Comparison of ENCODE assay signal across 21 mouse cellular contexts in genomic region chr5:86173778-86174177, GRCm38 (mm10). TPM values are rescaled to one million over a fixed set of nuclear protein-coding genes. Genes with fewer than 3 reads are reported as not detected.
DNase-seq lines count a peak whose midpoint lies in the region; ATAC-seq and TF ChIP-seq lines count a peak whose summit lies in the region.
"Had no signal": no experiment of that assay in that cellular context is flagged by ENCODE, and none has a peak within 500 bp of the region (broad histone marks: within the 10 kb centered on the region; RNA-seq: fewer than 3 reads in every experiment).

No protein-coding gene starts in this region.

- H3K36me3 ChIP-seq in forebrain, embryonic 16.5 days (ENCODE audit: control insufficient read depth, insufficient read depth) = no peaks in the 10 kb centered on the region
- no peaks in the 10 kb centered on the region for H3K36me3 ChIP-seq in forebrain, embryonic 11.5 days (ENCODE audit: control insufficient read depth, insufficient read depth, low read length)
- H3K36me3 ChIP-seq in liver, postnatal 0 days (replicated peaks; ENCODE audit: insufficient read depth, low read length) = no peaks in the 10 kb centered on the region
- H3K36me3 ChIP-seq in MEL (ENCODE audit: control insufficient read depth in 1 of 2, insufficient read depth in 2 of 2, low read length in 2 of 2) = peaks cover 0 to 8% of the 10 kb centered on the region in 2 experiments; a peak in 2 of 4 replicates
- H3K36me3 ChIP-seq in embryonic facial prominence, embryonic 10.5 days (replicated peaks) = peaks cover 8% of the 10 kb centered on the region
- H3K36me3 ChIP-seq in kidney, embryonic 14.5 days (ENCODE audit: control insufficient read depth, insufficient read depth, low read length) = no peaks in the 10 kb centered on the region

- no peak overlapping the region for H3K9ac ChIP-seq in forebrain, embryonic 16.5 days (replicated peaks; ENCODE audit: low read depth, low read length)
- H3K9ac ChIP-seq in forebrain, embryonic 11.5 days (ENCODE audit: low read length) = no peak overlapping the region
- H3K9ac ChIP-seq in liver, postnatal 0 days (replicated peaks) = no peak overlapping the region
- peak overlapping the region; percentile 75 for H3K9ac ChIP-seq in MEL (ENCODE audit: control insufficient read depth, low read depth, low read length, poor library complexity, severe bottlenecking)
- H3K9ac ChIP-seq in kidney, embryonic 14.5 days (ENCODE audit: low read depth, low read length) = no peak overlapping the region
- H3K9ac ChIP-seq: embryonic facial prominence, embryonic 13.5 days had no signal

- no peak overlapping the region for H3K4me3 ChIP-seq in forebrain, embryonic 16.5 days (replicated peaks; ENCODE audit: low read length)
- no peak overlapping the region for H3K4me3 ChIP-seq in forebrain, embryonic 11.5 days (ENCODE audit: low read depth, low read length)
- no peak overlapping the region for H3K4me3 ChIP-seq in liver, postnatal 0 days (ENCODE audit: low read depth, low read length)
- peak overlapping the region; percentile 68 to 93 for H3K4me3 ChIP-seq in MEL (ENCODE audit: control insufficient read depth in 1 of 2, insufficient read depth in 1 of 2, low read depth in 2 of 2, low read length in 2 of 2)
- no peak overlapping the region for H3K4me3 ChIP-seq in embryonic facial prominence, embryonic 10.5 days
- no peak overlapping the region for H3K4me3 ChIP-seq in kidney, embryonic 14.5 days (ENCODE audit: low read length)

- TF ChIP-seq CTCF in liver, postnatal 0 days (IDR thresholded peaks at IDR 0.05; ENCODE audit: low read depth) = no peak
- TF ChIP-seq CTCF in MEL (IDR thresholded peaks at IDR 0.05 in 2 of 3, conservative IDR thresholded peaks at IDR 0.05 in 1 of 3; ENCODE audit: control insufficient read depth in 1 of 3, insufficient read depth in 1 of 3, low read depth in 2 of 3, low read length in 3 of 3, poor library complexity in 1 of 3, severe bottlenecking in 1 of 3) = no peak

- no peaks in the 10 kb centered on the region for H3K9me3 ChIP-seq in forebrain, embryonic 16.5 days (ENCODE audit: control insufficient read depth, low read length)
- H3K9me3 ChIP-seq in forebrain, embryonic 11.5 days (ENCODE audit: control insufficient read depth, low read length) = no peaks in the 10 kb centered on the region
- no peaks in the 10 kb centered on the region for H3K9me3 ChIP-seq in liver, postnatal 0 days (ENCODE audit: low read length)
- H3K9me3 ChIP-seq in MEL (replicated peaks; ENCODE audit: insufficient read depth, low read length) = no peaks in the 10 kb centered on the region
- H3K9me3 ChIP-seq in embryonic facial prominence, embryonic 10.5 days = no peaks in the 10 kb centered on the region
- no peaks in the 10 kb centered on the region for H3K9me3 ChIP-seq in kidney, embryonic 14.5 days (ENCODE audit: control insufficient read depth, low read length)
- H3K9me3 ChIP-seq: embryonic facial prominence, embryonic 13.5 days had no signal

- WGBS in forebrain, embryonic 16.5 days = 55% methylated on average over 2 of the region's 2 CpGs
- 51% methylated on average over 2 of the region's 2 CpGs for WGBS in forebrain, embryonic 11.5 days
- 44% methylated on average over 2 of the region's 2 CpGs for WGBS in liver, postnatal 0 days (ENCODE audit: insufficient replicate concordance)
- 51% methylated on average over 2 of the region's 2 CpGs for WGBS in embryonic facial prominence, embryonic 10.5 days
- 48% methylated on average over 2 of the region's 2 CpGs for WGBS in kidney, embryonic 14.5 days

- DNase-seq in forebrain, embryonic 11.5 days (ENCODE audit: low spot score) = no peak
- no peak for DNase-seq in liver, postnatal 0 days
- DNase-seq in liver (no peak), MEL (ENCODE audit: low read depth, low spot score) (peak; percentile 26)
- peak; percentile 13 for DNase-seq in embryonic facial prominence, embryonic 10.5 days (ENCODE audit: low spot score)
- DNase-seq: heart, adult 2 months; kidney, adult 18-20 months; kidney, postnatal 25 days; layer of hippocampus, adult 9-11 months had no signal

- H3K4me1 ChIP-seq in forebrain, embryonic 16.5 days (replicated peaks; ENCODE audit: control insufficient read depth, insufficient read depth, low read length) = peaks cover 9% of the 10 kb centered on the region
- H3K4me1 ChIP-seq in forebrain, embryonic 11.5 days (replicated peaks; ENCODE audit: control insufficient read depth, insufficient read depth, low read length) = no peaks in the 10 kb centered on the region
- peaks cover 8% of the 10 kb centered on the region for H3K4me1 ChIP-seq in liver, postnatal 0 days (ENCODE audit: insufficient read depth)
- peaks cover 0 to 4% of the 10 kb centered on the region in 2 experiments; a peak in 3 of 4 replicates for H3K4me1 ChIP-seq in MEL (ENCODE audit: control insufficient read depth in 1 of 2, insufficient read depth in 2 of 2, low read length in 2 of 2)
- peaks cover 7% of the 10 kb centered on the region for H3K4me1 ChIP-seq in embryonic facial prominence, embryonic 10.5 days
- H3K4me1 ChIP-seq in kidney, embryonic 14.5 days (ENCODE audit: control insufficient read depth, insufficient read depth, low read length) = no peaks in the 10 kb centered on the region
- H3K4me1 ChIP-seq: embryonic facial prominence, embryonic 13.5 days had no signal

- H3K79me2 ChIP-seq in MEL (ENCODE audit: control insufficient read depth, insufficient read depth, low read length, poor library complexity) = peaks cover 5% of the 10 kb centered on the region; the same call in 1 of the 2 replicates

- TF ChIP-seq POLR2A in MEL (IDR thresholded peaks at IDR 0.05; ENCODE audit: control insufficient read depth in 1 of 2, insufficient read depth in 1 of 2, low read depth in 1 of 2, low read length in 2 of 2, poor library complexity in 1 of 2) = no peak

- TF ChIP-seq RAD21 in MEL (IDR thresholded peaks at IDR 0.05; ENCODE audit: low read depth, low read length) = no peak

- H3K27ac ChIP-seq in forebrain, embryonic 16.5 days (ENCODE audit: low read length) = peak overlapping the region; percentile 97
- no peak overlapping the region for H3K27ac ChIP-seq in forebrain, embryonic 11.5 days (ENCODE audit: low read depth, low read length)
- peak overlapping the region; percentile 82; the same call in 1 of the 2 replicates for H3K27ac ChIP-seq in liver, postnatal 0 days (ENCODE audit: low read depth)
- peak overlapping the region; percentile 88; the same call in 1 of the 2 replicates for H3K27ac ChIP-seq in MEL (ENCODE audit: control insufficient read depth, low read depth, low read length)
- no peak overlapping the region for H3K27ac ChIP-seq in embryonic facial prominence, embryonic 10.5 days (replicated peaks)
- no peak overlapping the region for H3K27ac ChIP-seq in kidney, embryonic 14.5 days (ENCODE audit: low read depth, low read length)

- H3K27me3 ChIP-seq in forebrain, embryonic 16.5 days (replicated peaks; ENCODE audit: control insufficient read depth, insufficient read depth, low read length) = no peaks in the 10 kb centered on the region
- no peaks in the 10 kb centered on the region for H3K27me3 ChIP-seq in forebrain, embryonic 11.5 days (ENCODE audit: control insufficient read depth, insufficient read depth, low read length)
- no peaks in the 10 kb centered on the region for H3K27me3 ChIP-seq in liver, postnatal 0 days (ENCODE audit: insufficient read depth, low read length)
- peaks cover 0 to 3% of the 10 kb centered on the region in 2 experiments; a peak in 1 of 4 replicates for H3K27me3 ChIP-seq in MEL (ENCODE audit: control insufficient read depth in 1 of 2, insufficient read depth in 2 of 2, low read length in 2 of 2)
- no peaks in the 10 kb centered on the region for H3K27me3 ChIP-seq in embryonic facial prominence, embryonic 10.5 days (replicated peaks; ENCODE audit: low read depth, poor library complexity, severe bottlenecking)
- H3K27me3 ChIP-seq in kidney, embryonic 14.5 days (ENCODE audit: control insufficient read depth, insufficient read depth, low read length) = no peaks in the 10 kb centered on the region
- H3K27me3 ChIP-seq: embryonic facial prominence, embryonic 13.5 days had no signal

- TF ChIP-seq EP300 in liver, postnatal 0 days (IDR thresholded peaks at IDR 0.05; ENCODE audit: low read depth) = no peak
- no peak for TF ChIP-seq EP300 in MEL (IDR thresholded peaks at IDR 0.05; ENCODE audit: low read depth in 1 of 2, low read length in 2 of 2)

- no peak overlapping the region for H3K4me2 ChIP-seq in forebrain, embryonic 16.5 days (ENCODE audit: low read length)
- H3K4me2 ChIP-seq in forebrain, embryonic 11.5 days (ENCODE audit: low read depth, low read length, severe bottlenecking) = no peak overlapping the region
- no peak overlapping the region for H3K4me2 ChIP-seq in liver, postnatal 0 days (ENCODE audit: low read depth, low read length)
- H3K4me2 ChIP-seq in kidney, embryonic 14.5 days (replicated peaks; ENCODE audit: low read depth, low read length) = no peak overlapping the region

- ATAC-seq in forebrain, embryonic 16.5 days = no peak
- no peak for ATAC-seq in forebrain, embryonic 11.5 days (replicated peaks; ENCODE audit: low FRiP score)
- ATAC-seq in liver, postnatal 0 days = no peak
- ATAC-seq in kidney, embryonic 14.5 days (ENCODE audit: low FRiP score, low TSS enrichment) = no peak
- no peak for ATAC-seq in cerebellum, adult (ENCODE audit: insufficient number of reproducible peaks, low FRiP score, low TSS enrichment)

TF ChIP-seq in MEL, 35 proteins besides CTCF, POLR2A, EP300 and RAD21 (continues in another document):
- TF ChIP-seq TBP (IDR thresholded peaks at IDR 0.05; ENCODE audit: low read depth, low read length) = no peak

RNA-seq across cellular contexts. Expression of gene Uba6, which starts 1.2 kb away (rescaled TPM):
- 16.2 and 20.6 TPM in 2 replicates for polyA plus RNA-seq in forebrain, embryonic 16.5 days (2015; fragmentation: Nextera tagmentation; extraction: Ambion mirVana)
- polyA plus RNA-seq in forebrain, embryonic 11.5 days (2014; fragmentation: Nextera tagmentation; extraction: Ambion mirVana) = 22.6 and 24.5 TPM in 2 replicates
- 1.9 and 2.0 TPM in 2 replicates for polyA plus RNA-seq in liver, postnatal 0 days (2015; fragmentation: Nextera tagmentation; extraction: Ambion mirVana)
- 11.8 and 12.8 TPM in 2 replicates for total RNA-seq in MEL (2012; rRNA removed)
- polyA plus RNA-seq in MEL (2012; ENCODE audit: insufficient read depth in 1 of 2, insufficient read length in 2 of 2, low read depth in 1 of 2, low replicate concordance in 2 of 2, missing spikeins in 1 of 2) = 10 to 100 TPM in 1 of 2 experiments, 1 to 10 TPM in 1; 9.8 to 59.4 TPM
- 17.8 and 17.9 TPM in 2 replicates for polyA plus RNA-seq in embryonic facial prominence, embryonic 10.5 days (2016; fragmentation: Nextera tagmentation; extraction: Ambion mirVana)
- polyA plus RNA-seq in kidney, embryonic 14.5 days (2014; fragmentation: Nextera tagmentation; extraction: Ambion mirVana) = 15.1 and 21.2 TPM in 2 replicates

RNA-seq across cellular contexts. Expression of gene Gnrhr, which starts 23.9 kb away (rescaled TPM):
- not detected in 2 replicates for polyA plus RNA-seq in forebrain, embryonic 16.5 days (2015; fragmentation: Nextera tagmentation; extraction: Ambion mirVana)
- not detected in 2 replicates for polyA plus RNA-seq in forebrain, embryonic 11.5 days (2014; fragmentation: Nextera tagmentation; extraction: Ambion mirVana)
- not detected in 2 replicates for polyA plus RNA-seq in liver, postnatal 0 days (2015; fragmentation: Nextera tagmentation; extraction: Ambion mirVana)
- total RNA-seq in MEL (2012; rRNA removed) = not detected in 2 replicates
- not detected for polyA plus RNA-seq in MEL (2012; ENCODE audit: insufficient read depth in 1 of 2, insufficient read length in 2 of 2, low read depth in 1 of 2, low replicate concordance in 2 of 2, missing spikeins in 1 of 2)
- polyA plus RNA-seq in embryonic facial prominence, embryonic 10.5 days (2016; fragmentation: Nextera tagmentation; extraction: Ambion mirVana) = not detected in 2 replicates
- not detected in 2 replicates for polyA plus RNA-seq in kidney, embryonic 14.5 days (2014; fragmentation: Nextera tagmentation; extraction: Ambion mirVana)
- total RNA-seq: gastrocnemius, adult 8-10 months; liver, adult 2 months; megakaryocyte, adult 5-6 weeks; monocyte, adult 5-6 weeks had no signal
- polyA plus RNA-seq: embryonic facial prominence, embryonic 13.5 days; heart, postnatal 0 days; liver, adult 2 months; lung, embryonic 16.5 days; spleen, adult 2 months; stomach, embryonic 16.5 days had no signal

Comparison
In these comparisons a context has a peak if more than half of its experiments do, and no peak if none do; other contexts are left out.
1. H3K27ac ChIP-seq: peak in forebrain, embryonic 16.5 days (single experiment), liver, postnatal 0 days (single experiment) and MEL (single experiment); none in forebrain, embryonic 11.5 days (single experiment), embryonic facial prominence, embryonic 10.5 days (single experiment) and kidney, embryonic 14.5 days (single experiment).
2. H3K4me3 ChIP-seq: peak in MEL (2 of 2); none in forebrain, embryonic 16.5 days (single experiment), forebrain, embryonic 11.5 days (single experiment), liver, postnatal 0 days (single experiment), embryonic facial prominence, embryonic 10.5 days (single experiment) and kidney, embryonic 14.5 days (single experiment).
3. DNase-seq: peak in MEL (single experiment) and embryonic facial prominence, embryonic 10.5 days (single experiment); none in forebrain, embryonic 11.5 days (single experiment), liver, postnatal 0 days (single experiment) and liver (single experiment).